Mouse (Mus musculus) stomach, embryonic 14.5 days (tissue): Measurements from ENCODE around the gene Lin54. TPM values are rescaled to one million over a fixed set of nuclear protein-coding genes. Genes with fewer than 3 reads are reported as not detected.
A peak's percentile ranks its signal among the peaks of the same experiment; 100 is the strongest.

ENCODE experiments used
- ATAC-seq: fragments of 200-750 bp; cut with Nextera tagmentation; 2 replicates; pipeline ENCODE4 v1.8.0; 2017; ENCODE audit warnings: low read depth, moderate TSS enrichment; ENCODE audit not compliant: insufficient number of reproducible peaks, insufficient read depth, low FRiP score
- H3K27ac ChIP-seq: fragments of 300-500 bp; sonication (generic); 2 replicates; pipeline ENCODE4 v1.5.1; 2014; ENCODE audit warnings: mild to moderate bottlenecking, low read length, moderate library complexity, mixed read lengths
- H3K27me3 ChIP-seq: fragments of 300-500 bp; sonication (generic); 2 replicates; pipeline ENCODE4 v1.6.1; 2014; ENCODE audit warnings: low read length, control low read depth, mixed read lengths; ENCODE audit not compliant: control insufficient read depth, insufficient read depth
- H3K36me3 ChIP-seq: fragments of 300-500 bp; sonication (generic); 2 replicates; pipeline ENCODE4 v1.6.1; 2014; ENCODE audit warnings: mild to moderate bottlenecking, control low read depth, low read length, moderate library complexity, mixed read lengths; ENCODE audit not compliant: control insufficient read depth, insufficient read depth
- H3K4me1 ChIP-seq: fragments of 300-500 bp; sonication (generic); 2 replicates; pipeline ENCODE4 v1.6.1; 2014; ENCODE audit warnings: low read length, control low read depth, mixed read lengths; ENCODE audit not compliant: control insufficient read depth, insufficient read depth
- H3K4me2 ChIP-seq: fragments of 300-500 bp; sonication (generic); replicated peaks from 2 replicates; pipeline ENCODE4 v1.6.1; 2014; ENCODE audit warnings: low read depth, low read length, control low read depth
- H3K4me3 ChIP-seq: fragments of 300-500 bp; sonication (generic); 2 replicates; pipeline ENCODE4 v1.5.1; 2014; ENCODE audit warnings: low read depth, low read length, control low read depth
- H3K9ac ChIP-seq: fragments of 300-500 bp; sonication (generic); replicated peaks from 2 replicates; pipeline ENCODE4 v1.6.1; 2014; ENCODE audit warnings: low read depth, mild to moderate bottlenecking, control low read depth, low read length, moderate library complexity, mixed read lengths
- H3K9me3 ChIP-seq: fragments of 300-500 bp; sonication (generic); 2 replicates; pipeline ENCODE4 v1.6.1; 2016; ENCODE audit warnings: low read depth, low read length, control low read depth; ENCODE audit not compliant: control insufficient read depth
- WGBS: fragments of 180-500 bp; shearing (Covaris S2); extraction: QIAGEN DNeasy Blood & Tissue Kit; methylation state at CpG from one replicate; pipeline ENCODE4 v1.1.7; 2014; 5-methylcytosine and 5-hydroxymethylcytosine counted together
- polyA plus RNA-seq: library from polyadenylated mRNA; unstranded; fragments of >200 nt; fragmentation: Nextera tagmentation; extraction: Ambion mirVana; gene quantifications from 2 replicates; pipeline ENCODE4 v1.2.1, GENCODE M21; 2014

The Lin54 gene
- polyA plus RNA-seq, 1 experiment from 2014 or later, result 16.1 TPM

DNA sequence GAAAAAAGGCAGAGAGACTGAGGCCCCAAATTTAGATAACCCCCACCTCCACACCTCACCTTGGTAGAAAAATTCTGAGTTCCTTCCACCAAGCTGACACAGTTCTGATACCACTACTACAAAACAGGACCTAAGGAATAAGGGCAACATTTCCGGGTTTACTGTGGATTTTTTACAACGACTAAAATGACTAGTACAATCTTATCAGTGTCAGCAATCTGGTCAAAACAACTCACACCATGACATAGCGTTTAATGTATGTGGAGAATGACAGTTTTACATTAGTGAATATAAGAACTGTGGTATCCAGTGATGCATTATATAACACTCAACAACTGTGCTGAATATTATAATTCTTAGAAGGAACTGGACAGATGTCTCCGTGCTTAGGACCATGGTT is 828 bp upstream of the Lin54 start:
- H3K36me3 ChIP-seq, result no peaks in the 10 kb centered on the region
- H3K27ac ChIP-seq, result no peak overlapping the region
- no peak overlapping the region for H3K9ac ChIP-seq
- no peaks in the 10 kb centered on the region for H3K27me3 ChIP-seq
- WGBS, result 81% methylated on average over 4 of the region's 4 CpGs
- peak overlapping the region; percentile 42; the same call in 1 of the 2 replicates for H3K4me2 ChIP-seq
- no peak for ATAC-seq
- peaks cover 19% of the 10 kb centered on the region for H3K4me1 ChIP-seq
- no peak overlapping the region for H3K4me3 ChIP-seq
- H3K9me3 ChIP-seq, result no peaks in the 10 kb centered on the region

DNA sequence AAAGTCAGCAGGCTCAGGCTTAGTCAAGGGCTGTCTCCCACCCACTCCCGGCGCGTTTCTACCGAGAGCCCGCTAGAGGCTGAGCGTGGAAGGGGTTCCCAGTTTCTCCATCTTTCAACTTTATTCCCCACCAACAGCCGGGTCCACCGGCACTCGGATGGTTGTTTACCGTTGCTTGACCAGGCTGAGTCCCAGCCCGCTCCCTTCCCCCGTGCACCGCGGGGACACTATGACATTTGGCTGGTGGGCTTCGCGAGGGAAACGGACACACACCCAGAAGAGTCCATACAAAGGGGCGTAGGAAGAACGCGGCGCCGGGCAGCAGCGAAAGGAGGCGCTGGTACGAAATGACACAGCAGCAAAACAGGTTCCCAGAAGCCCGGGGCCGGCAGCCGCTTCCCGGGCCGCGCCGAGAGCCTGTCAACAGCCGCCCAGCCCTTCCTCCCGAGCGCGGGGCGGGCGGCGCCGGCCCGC is 571 bp downstream of the Lin54 start:
- 0 out of 2 replicates have a peak, but pooled peaks have one; percentile 3 for ATAC-seq
- no peaks in the 10 kb centered on the region for H3K9me3 ChIP-seq
- peaks cover 19% of the 10 kb centered on the region for H3K4me1 ChIP-seq
- no peaks in the 10 kb centered on the region for H3K27me3 ChIP-seq
- H3K36me3 ChIP-seq, result no peaks in the 10 kb centered on the region
- peak overlapping the region; percentile 55; the same call in 1 of the 2 replicates for H3K27ac ChIP-seq
- H3K4me3 ChIP-seq, result peak overlapping the region; percentile 68
- peak overlapping the region; percentile 61 for H3K9ac ChIP-seq
- peak overlapping the region; percentile 96 for H3K4me2 ChIP-seq
- 1% methylated on average over 41 of the region's 41 CpGs for WGBS

DNA sequence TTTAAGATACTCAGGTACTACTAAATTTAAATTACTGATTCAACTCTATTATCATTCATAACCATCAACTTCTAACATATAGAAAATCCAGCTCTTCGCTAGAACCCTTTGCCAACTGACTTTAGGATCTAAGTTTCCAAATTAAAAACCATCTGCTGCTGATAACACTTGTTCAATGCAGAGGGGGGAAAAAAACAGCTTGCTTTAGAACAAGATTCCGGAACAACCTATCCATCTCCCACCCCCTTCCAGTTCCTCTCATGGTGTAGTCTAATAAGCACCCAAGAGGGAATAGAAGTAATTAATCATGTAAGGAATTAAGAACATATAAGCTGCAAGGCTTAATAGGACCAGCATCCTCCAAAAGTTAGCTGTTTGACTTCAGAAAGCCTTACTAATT is 1.2 kb downstream of the Lin54 start:
- Histone ChIP-seq H3K36me3 (no peaks in the 10 kb centered on the region), H3K4me3 (peak overlapping the region; percentile 68), H3K4me1 (peaks cover 22% of the 10 kb centered on the region), H3K9me3 (no peaks in the 10 kb centered on the region), H3K9ac (no peak overlapping the region), H3K27me3 (no peaks in the 10 kb centered on the region), H3K27ac (no peak overlapping the region), H3K4me2 (peak overlapping the region; percentile 96)
- no peak for ATAC-seq
- WGBS, result 18% methylated on average over 2 of the region's 2 CpGs

DNA sequence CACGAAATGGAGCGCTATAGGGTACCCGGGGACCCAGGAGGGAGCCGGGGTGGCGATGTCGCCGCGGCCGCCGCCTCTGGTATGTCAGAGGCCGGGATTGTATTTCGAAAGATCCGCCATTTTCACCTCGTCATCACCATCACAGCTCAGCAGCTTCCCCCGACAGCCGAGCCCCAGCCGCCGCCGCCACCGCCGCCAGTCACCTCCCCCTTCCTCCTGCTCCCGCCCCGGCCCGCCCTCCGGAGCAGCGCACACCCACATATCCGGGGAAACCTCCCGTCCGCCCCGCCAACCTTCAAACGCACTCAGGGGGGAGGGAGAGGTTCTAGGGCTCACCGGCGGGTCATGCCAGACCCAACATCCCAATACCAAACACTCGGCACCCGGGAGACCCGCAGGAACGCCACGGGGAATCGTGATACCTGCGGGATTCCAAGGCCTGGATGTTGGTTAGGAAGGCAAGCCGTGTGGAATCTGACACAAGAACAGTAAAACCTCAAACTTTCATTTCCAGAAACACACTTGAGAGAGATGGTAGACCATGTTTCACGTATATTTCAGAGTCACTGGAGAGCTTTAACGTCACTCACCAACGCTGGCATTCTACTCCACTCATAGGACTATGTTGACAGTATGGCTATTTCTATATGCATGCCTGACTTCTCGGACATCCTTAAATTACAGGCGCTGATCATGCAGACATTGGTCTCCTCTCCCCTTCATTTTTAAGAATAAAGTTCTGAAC is 1.8 kb downstream of the Lin54 start:
- WGBS, result under 1% methylated on average over 43 of the region's 46 CpGs
- Histone ChIP-seq H3K27me3 (no peaks in the 10 kb centered on the region), H3K27ac (peak overlapping the region; percentile 66), H3K4me3 (peak overlapping the region; percentile 68), H3K9me3 (no peaks in the 10 kb centered on the region), H3K36me3 (no peaks in the 10 kb centered on the region), H3K9ac (peak overlapping the region; percentile 71), H3K4me1 (peaks cover 23% of the 10 kb centered on the region), H3K4me2 (peak overlapping the region; percentile 96)
- peak; percentile 64 for ATAC-seq

DNA sequence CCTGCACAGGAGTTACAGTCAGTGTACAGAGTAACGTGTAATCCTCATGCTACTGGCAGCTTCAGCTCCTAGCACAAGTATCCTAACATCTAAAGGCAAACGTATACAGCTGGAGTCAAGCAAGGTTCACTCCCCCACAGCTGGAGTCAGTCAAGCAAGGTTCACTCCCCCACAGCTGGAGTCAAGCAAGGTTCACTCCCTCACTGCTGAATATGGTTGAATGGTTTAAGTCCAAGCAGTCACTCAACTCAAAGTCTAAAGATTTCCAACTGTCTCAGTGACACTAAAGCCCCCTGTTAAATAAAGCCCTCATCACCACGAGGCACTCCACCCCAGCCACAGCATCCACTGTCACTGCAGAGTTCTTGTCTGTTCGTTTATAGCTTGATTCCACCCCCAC is 8.7 kb downstream of the Lin54 start:
- Histone ChIP-seq H3K9ac (no peak overlapping the region), H3K4me1 (peaks cover 7% of the 10 kb centered on the region), H3K4me2 (no peak overlapping the region), H3K27me3 (no peaks in the 10 kb centered on the region), H3K4me3 (no peak overlapping the region), H3K9me3 (no peaks in the 10 kb centered on the region), H3K27ac (no peak overlapping the region), H3K36me3 (no peaks in the 10 kb centered on the region)
- 37% methylated on average over 4 of the region's 4 CpGs for WGBS
- ATAC-seq, result peak; percentile 33; the same call in 1 of the 2 replicates

DNA sequence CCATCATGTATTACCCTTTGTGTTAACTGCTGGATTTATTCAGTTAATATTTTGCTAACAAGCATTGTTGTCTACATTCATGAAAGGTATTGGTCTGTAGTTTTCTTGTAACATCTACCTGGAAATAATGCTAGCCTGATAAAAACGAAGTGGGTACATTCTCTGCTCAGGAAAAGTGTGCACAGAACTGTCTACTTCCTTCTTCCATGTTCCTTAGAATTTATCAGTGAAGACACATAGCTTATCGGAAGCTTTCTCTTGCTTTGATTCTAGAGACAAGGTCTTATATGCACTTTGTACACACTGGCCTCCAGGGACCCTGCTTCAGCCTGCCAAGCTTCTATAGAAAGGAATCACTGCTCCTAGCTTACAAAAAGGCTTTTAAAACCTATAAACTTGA is 11.1 kb downstream of the Lin54 start:
- Histone ChIP-seq H3K27me3 (no peaks in the 10 kb centered on the region), H3K4me3 (no peak overlapping the region), H3K9me3 (no peaks in the 10 kb centered on the region), H3K27ac (no peak overlapping the region), H3K9ac (no peak overlapping the region), H3K36me3 (peaks cover 3% of the 10 kb centered on the region; the same call in 1 of the 2 replicates), H3K4me1 (peaks cover 5% of the 10 kb centered on the region), H3K4me2 (no peak overlapping the region)
- no peak for ATAC-seq
- WGBS, result 73% methylated on average over 2 of the region's 2 CpGs

DNA sequence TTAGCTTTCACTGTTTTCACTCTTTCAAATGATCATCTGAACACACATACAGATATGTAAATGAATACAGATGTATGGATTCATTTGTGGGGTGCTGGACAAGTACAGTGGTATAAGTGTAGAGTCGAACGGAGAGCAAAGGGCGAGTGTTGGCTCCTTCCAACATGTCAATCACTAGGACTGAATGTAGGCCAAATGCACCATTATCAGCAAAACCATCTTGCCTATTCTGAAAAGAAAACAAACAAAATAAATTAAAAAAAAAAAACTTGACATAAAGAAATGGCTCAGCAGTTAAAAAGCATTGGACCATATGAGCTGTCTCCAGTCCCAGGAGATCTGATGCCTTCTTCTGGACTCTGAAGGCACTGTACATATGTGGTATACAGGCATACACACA is 12.2 kb downstream of the Lin54 start:
- Histone ChIP-seq H3K36me3 (peaks cover 3% of the 10 kb centered on the region; the same call in 1 of the 2 replicates), H3K27ac (no peak overlapping the region), H3K9me3 (no peaks in the 10 kb centered on the region), H3K4me1 (peaks cover 4% of the 10 kb centered on the region; the same call in 1 of the 2 replicates), H3K27me3 (no peaks in the 10 kb centered on the region), H3K4me2 (no peak overlapping the region), H3K9ac (no peak overlapping the region), H3K4me3 (no peak overlapping the region)
- ATAC-seq, result no peak
- 89% methylated on average over 3 of the region's 3 CpGs for WGBS

DNA sequence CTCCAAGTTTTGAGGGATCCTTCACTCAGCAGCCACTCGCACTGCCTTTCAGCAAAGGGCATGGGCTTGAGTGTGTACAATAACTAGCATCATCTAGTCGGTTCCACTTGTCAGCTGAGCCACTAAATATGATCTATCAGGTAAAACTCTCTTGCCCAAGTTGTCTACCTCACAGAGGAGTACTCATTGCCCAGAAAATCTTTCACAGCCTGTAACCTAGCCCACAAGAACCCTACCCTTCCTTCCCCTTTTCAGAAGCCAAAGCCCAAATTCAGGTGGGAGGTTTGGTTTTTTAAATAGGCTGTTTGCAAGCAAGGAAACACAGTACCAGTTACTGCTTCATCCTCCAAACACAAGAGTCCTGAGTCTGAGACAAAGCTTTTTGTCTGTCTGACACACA is 13.3 kb downstream of the Lin54 start:
- Histone ChIP-seq H3K4me2 (no peak overlapping the region), H3K36me3 (peaks cover 3% of the 10 kb centered on the region; the same call in 1 of the 2 replicates), H3K9ac (no peak overlapping the region), H3K27ac (no peak overlapping the region), H3K27me3 (no peaks in the 10 kb centered on the region), H3K4me1 (peaks cover 4% of the 10 kb centered on the region; the same call in 1 of the 2 replicates), H3K4me3 (no peak overlapping the region), H3K9me3 (no peaks in the 10 kb centered on the region)
- 77% methylated on average over 2 of the region's 2 CpGs for WGBS
- no peak for ATAC-seq
